Mouse (Mus musculus): ENCODE results near the gene Spats1. TPM values are rescaled to one million over a fixed set of nuclear protein-coding genes. Genes with fewer than 3 reads are reported as not detected.

Gene Spats1
- polyA plus RNA-seq, 1 experiment from 2014 or later, result 0.51 TPM

DNA sequence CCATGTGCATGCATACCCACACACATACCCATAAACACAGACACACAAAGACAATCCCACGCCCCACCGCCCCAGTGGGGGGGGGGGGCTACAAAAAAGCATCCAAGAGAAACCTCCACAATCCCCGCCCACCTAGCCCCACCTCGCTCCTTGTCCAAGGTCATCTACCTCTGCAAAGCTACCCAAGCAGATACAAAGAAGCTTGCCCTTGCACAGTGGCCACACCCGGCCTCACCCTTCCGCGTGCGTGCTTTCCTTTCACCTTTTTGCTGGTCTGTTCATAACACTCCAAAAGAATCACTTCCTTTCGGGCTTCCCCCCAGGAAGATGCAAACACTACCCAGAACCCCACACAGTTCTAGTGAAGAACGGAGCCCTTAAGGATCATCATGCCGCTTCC lies 20.2 kb upstream of the Spats1 start:
- ATAC-seq, result no peak
- in situ Hi-C loops (cut with MboI; ENCODE audit: low pct_unique_long_range_greater_than_20kb), result loop anchor here (25.0 kb wide), 1 partner anchor 142 kb away; no protein-coding TSS in a partner anchor
- DNase-seq (ENCODE audit: low read depth, low spot score), result no peak
- CTCF ChIA-PET, result interaction anchor here (1.4 kb wide), 1 partner anchor 17 kb away, joined by 3 read pairs; no protein-coding TSS in a partner anchor
- H3K27me3 ChIP-seq, result peaks cover 21% of the 10 kb centered on the region
- POLR2A ChIA-PET, result interaction anchor here (1.0 kb wide), 1 partner anchor 42 kb away, joined by 6 read pairs; no protein-coding TSS in a partner anchor
- no peak for TF ChIP-seq CTCF (IDR thresholded peaks at IDR 0.05)

GRCm38 (mm10) chr17:45490532-45491154 lies 15.4 kb upstream of the Spats1 start:
- CTCF ChIA-PET, result no interaction called here
- in situ Hi-C loops (cut with MboI; ENCODE audit: low pct_unique_long_range_greater_than_20kb), result loop anchor here (25.0 kb wide), 1 partner anchor 147 kb away; no protein-coding TSS in a partner anchor
- ATAC-seq (no peak), DNase-seq (ENCODE audit: low read depth, low spot score) (no peak)
- POLR2A ChIA-PET, result no interaction called here
- H3K27me3 ChIP-seq, result peaks cover 32% of the 10 kb centered on the region
- no peak for TF ChIP-seq CTCF (IDR thresholded peaks at IDR 0.05)

DNA sequence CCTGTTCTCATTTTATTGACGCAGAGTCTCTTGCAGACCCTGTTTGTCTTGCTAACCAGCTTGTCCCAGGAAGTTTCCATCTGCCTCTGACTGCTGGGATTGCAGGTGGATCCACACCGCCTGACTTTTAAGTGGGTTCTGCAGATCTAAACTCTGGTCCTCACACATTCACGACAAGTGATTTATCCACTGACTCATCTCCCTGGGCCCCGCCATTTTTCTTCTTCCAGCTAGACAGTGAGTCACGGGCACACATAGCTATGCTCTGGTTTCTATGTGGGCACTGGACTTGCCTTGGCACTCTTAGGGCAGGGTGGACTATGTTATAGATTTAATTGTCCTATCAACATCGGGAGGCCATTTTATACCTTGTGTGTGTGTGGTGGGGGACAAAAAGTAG lies 14.5 kb upstream of the Spats1 start:
- no peak for DNase-seq (ENCODE audit: low read depth, low spot score)
- H3K27me3 ChIP-seq, result peaks cover 36% of the 10 kb centered on the region
- ChIA-PET CTCF (no interaction called here), POLR2A (no interaction called here)
- ATAC-seq, result no peak
- no peak for TF ChIP-seq CTCF (IDR thresholded peaks at IDR 0.05)
- in situ Hi-C loops (cut with MboI; ENCODE audit: low pct_unique_long_range_greater_than_20kb), result loop anchor here (25.0 kb wide), 1 partner anchor 148 kb away; no protein-coding TSS in a partner anchor

GRCm38 (mm10) chr17:45488321-45489254 lies 13.4 kb upstream of the Spats1 start:
- ChIA-PET POLR2A (no interaction called here), CTCF (interaction anchor here (1.2 kb wide), 1 partner anchor 10 kb away, joined by 4 read pairs; no protein-coding TSS in a partner anchor)
- no peak for TF ChIP-seq CTCF (IDR thresholded peaks at IDR 0.05)
- in situ Hi-C loops (cut with MboI; ENCODE audit: low pct_unique_long_range_greater_than_20kb), result loop anchor here (25.0 kb wide), 1 partner anchor 149 kb away; no protein-coding TSS in a partner anchor
- H3K27me3 ChIP-seq, result peaks cover 36% of the 10 kb centered on the region
- DNase-seq (ENCODE audit: low read depth, low spot score) (no peak), ATAC-seq (no peak)

- CTCF ChIA-PET, result no interaction called here
- TF ChIP-seq CTCF (IDR thresholded peaks at IDR 0.05), result no peak
- ATAC-seq (no peak), DNase-seq (ENCODE audit: low read depth, low spot score) (no peak)
- in situ Hi-C loops (cut with MboI; ENCODE audit: low pct_unique_long_range_greater_than_20kb), result loop anchor here (25.0 kb wide), 1 partner anchor 150 kb away; no protein-coding TSS in a partner anchor
- peaks cover 26% of the 10 kb centered on the region for H3K27me3 ChIP-seq
- POLR2A ChIA-PET, result interaction anchor here (0.6 kb wide), 1 partner anchor 228 kb away, joined by 3 read pairs; no protein-coding TSS in a partner anchor
Observed at GRCm38 (mm10) chr17:45487216-45487615, 12.0 kb upstream of the Spats1 start.

GRCm38 (mm10) chr17:45485581-45485980 lies 10.4 kb upstream of the Spats1 start:
- H3K27me3 ChIP-seq, result peaks cover 25% of the 10 kb centered on the region
- in situ Hi-C loops (cut with MboI; ENCODE audit: low pct_unique_long_range_greater_than_20kb), result loop anchor here (25.0 kb wide), 1 partner anchor 152 kb away; no protein-coding TSS in a partner anchor

GRCm38 (mm10) chr17:45480429-45480828 lies 5.2 kb upstream of the Spats1 start:
- no peak for ATAC-seq
- ChIA-PET POLR2A (no interaction called here), CTCF (no interaction called here)
- DNase-seq (ENCODE audit: low read depth, low spot score), result no peak
- in situ Hi-C loops (cut with MboI; ENCODE audit: low pct_unique_long_range_greater_than_20kb), result loop anchor here (25.0 kb wide), 1 partner anchor 157 kb away; no protein-coding TSS in a partner anchor
- TF ChIP-seq CTCF (IDR thresholded peaks at IDR 0.05), result peak; percentile 65
- H3K27me3 ChIP-seq, result peaks cover 20% of the 10 kb centered on the region

More at GRCm38 (mm10) chr17:45485581-45485980, 10.4 kb upstream of the Spats1 start:
- no peak for ATAC-seq
- ChIA-PET POLR2A (no interaction called here), CTCF (no interaction called here)
- no peak for TF ChIP-seq CTCF (IDR thresholded peaks at IDR 0.05)
- DNase-seq (ENCODE audit: low read depth, low spot score), result no peak

GRCm38 (mm10) chr17:45478234-45478825 lies 3.1 kb upstream of the Spats1 start:
- POLR2A ChIA-PET, result interaction anchor here (0.5 kb wide), 1 partner anchor 73 kb away, joined by 6 read pairs; no protein-coding TSS in a partner anchor
- ATAC-seq, result no peak
- peaks cover 18% of the 10 kb centered on the region for H3K27me3 ChIP-seq
- CTCF ChIA-PET, result interaction anchor here (1.0 to 2.0 kb wide), 9 partner anchors 9 to 71 kb away, joined by 3 to 9 read pairs (median 4); partner anchors contain the start of genes Aars2 and Tmem151b
- in situ Hi-C loops (cut with MboI; ENCODE audit: low pct_unique_long_range_greater_than_20kb), result loop anchor here (5.0 to 25.0 kb wide), 2 partner anchors 74 to 159 kb away; no protein-coding TSS in a partner anchor
- peak; percentile 27 for DNase-seq (ENCODE audit: low read depth, low spot score)
- TF ChIP-seq CTCF (IDR thresholded peaks at IDR 0.05), result peak; percentile 92

DNA sequence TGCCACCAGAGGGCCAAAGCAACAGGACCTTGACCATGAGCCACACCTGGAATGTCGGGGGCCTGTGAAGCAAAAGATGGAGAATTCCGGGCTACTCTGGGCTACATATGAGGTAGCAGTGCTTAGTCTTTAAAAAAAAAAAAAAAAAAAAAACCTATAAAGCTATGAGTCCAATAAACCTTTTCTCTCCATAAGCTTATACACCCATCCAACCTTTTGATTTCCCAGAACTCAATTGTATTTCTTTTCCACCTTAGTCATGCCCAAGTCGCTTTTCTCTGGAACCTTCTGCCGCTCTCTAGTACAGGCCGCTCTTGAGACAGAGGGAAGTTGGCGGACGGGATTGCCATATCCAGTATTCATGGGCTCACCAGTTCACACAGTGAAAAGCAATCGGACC lies 1.1 kb downstream of the Spats1 start:
- ChIA-PET POLR2A (no interaction called here), CTCF (no interaction called here)
- in situ Hi-C loops (cut with MboI; ENCODE audit: low pct_unique_long_range_greater_than_20kb), result no loop called here
- TF ChIP-seq CTCF (IDR thresholded peaks at IDR 0.05), result no peak
- ATAC-seq (no peak), DNase-seq (ENCODE audit: low read depth, low spot score) (no peak)
- H3K27me3 ChIP-seq, result peaks cover 11% of the 10 kb centered on the region

GRCm38 (mm10) chr17:45473667-45474066 lies 1.5 kb downstream of the Spats1 start:
- CTCF ChIA-PET, result no interaction called here
- DNase-seq (ENCODE audit: low read depth, low spot score), result no peak
- no peak for TF ChIP-seq CTCF (IDR thresholded peaks at IDR 0.05)
- ATAC-seq, result no peak
- in situ Hi-C loops (cut with MboI; ENCODE audit: low pct_unique_long_range_greater_than_20kb), result no loop called here
- peaks cover 11% of the 10 kb centered on the region for H3K27me3 ChIP-seq
- POLR2A ChIA-PET, result no interaction called here
